Mouse (Mus musculus) midbrain, embryonic 13.5 days (tissue): ENCODE data around the gene Lca5. TPM values are rescaled to one million over a fixed set of nuclear protein-coding genes. Genes with fewer than 3 reads are reported as not detected.
A peak's percentile ranks its signal among the peaks of the same experiment; 100 is the strongest.

ENCODE experiments used
- ATAC-seq: fragments of 200-750 bp; cut with Nextera tagmentation; 2 replicates; pipeline ENCODE4 v1.8.0; 2017; ENCODE audit warnings: mild to moderate bottlenecking, moderate TSS enrichment, moderate library complexity
- H3K27ac ChIP-seq: fragments of 300-500 bp; sonication (generic); 2 replicates; pipeline ENCODE4 v1.5.1; 2015; ENCODE audit warnings: inconsistent platforms, mild to moderate bottlenecking, moderate library complexity
- H3K27me3 ChIP-seq: fragments of 300-500 bp; sonication (generic); 2 replicates; pipeline ENCODE4 v1.6.1; 2015; ENCODE audit warnings: mild to moderate bottlenecking, inconsistent platforms
- H3K36me3 ChIP-seq: fragments of 300-500 bp; sonication (generic); 2 replicates; pipeline ENCODE4 v1.6.1; 2015; ENCODE audit warnings: mild to moderate bottlenecking, inconsistent platforms
- H3K4me1 ChIP-seq: fragments of 300-500 bp; sonication (generic); replicated peaks from 2 replicates; pipeline ENCODE4 v1.6.1; 2015; ENCODE audit warnings: inconsistent platforms
- H3K4me2 ChIP-seq: fragments of 300-500 bp; sonication (generic); replicated peaks from 2 replicates; pipeline ENCODE4 v1.6.1; 2015; ENCODE audit warnings: moderate library complexity, mild to moderate bottlenecking, inconsistent platforms
- H3K4me3 ChIP-seq: fragments of 300-500 bp; sonication (generic); replicated peaks from 2 replicates; pipeline ENCODE4 v1.5.1; 2015; ENCODE audit warnings: mild to moderate bottlenecking, inconsistent platforms
- H3K9ac ChIP-seq: fragments of 300-500 bp; sonication (generic); replicated peaks from 2 replicates; pipeline ENCODE4 v1.6.1; 2015; ENCODE audit warnings: mild to moderate bottlenecking, inconsistent platforms
- H3K9me3 ChIP-seq: fragments of 300-500 bp; sonication (generic); 2 replicates; pipeline ENCODE4 v1.6.1; 2016; ENCODE audit warnings: mild to moderate bottlenecking, inconsistent platforms
- WGBS: fragments of 180-500 bp; shearing (Covaris S2); methylation state at CpG from one replicate; pipeline ENCODE4 v1.1.7; 2015; 5-methylcytosine and 5-hydroxymethylcytosine counted together
- polyA plus RNA-seq: library from polyadenylated mRNA; unstranded; fragments of >200 nt; fragmentation: Nextera tagmentation; extraction: Ambion mirVana; gene quantifications from 2 replicates; pipeline ENCODE4 v1.2.1, GENCODE M21; 2015

The Lca5 gene
- 19.0 and 24.7 TPM in 2 replicates for polyA plus RNA-seq

DNA sequence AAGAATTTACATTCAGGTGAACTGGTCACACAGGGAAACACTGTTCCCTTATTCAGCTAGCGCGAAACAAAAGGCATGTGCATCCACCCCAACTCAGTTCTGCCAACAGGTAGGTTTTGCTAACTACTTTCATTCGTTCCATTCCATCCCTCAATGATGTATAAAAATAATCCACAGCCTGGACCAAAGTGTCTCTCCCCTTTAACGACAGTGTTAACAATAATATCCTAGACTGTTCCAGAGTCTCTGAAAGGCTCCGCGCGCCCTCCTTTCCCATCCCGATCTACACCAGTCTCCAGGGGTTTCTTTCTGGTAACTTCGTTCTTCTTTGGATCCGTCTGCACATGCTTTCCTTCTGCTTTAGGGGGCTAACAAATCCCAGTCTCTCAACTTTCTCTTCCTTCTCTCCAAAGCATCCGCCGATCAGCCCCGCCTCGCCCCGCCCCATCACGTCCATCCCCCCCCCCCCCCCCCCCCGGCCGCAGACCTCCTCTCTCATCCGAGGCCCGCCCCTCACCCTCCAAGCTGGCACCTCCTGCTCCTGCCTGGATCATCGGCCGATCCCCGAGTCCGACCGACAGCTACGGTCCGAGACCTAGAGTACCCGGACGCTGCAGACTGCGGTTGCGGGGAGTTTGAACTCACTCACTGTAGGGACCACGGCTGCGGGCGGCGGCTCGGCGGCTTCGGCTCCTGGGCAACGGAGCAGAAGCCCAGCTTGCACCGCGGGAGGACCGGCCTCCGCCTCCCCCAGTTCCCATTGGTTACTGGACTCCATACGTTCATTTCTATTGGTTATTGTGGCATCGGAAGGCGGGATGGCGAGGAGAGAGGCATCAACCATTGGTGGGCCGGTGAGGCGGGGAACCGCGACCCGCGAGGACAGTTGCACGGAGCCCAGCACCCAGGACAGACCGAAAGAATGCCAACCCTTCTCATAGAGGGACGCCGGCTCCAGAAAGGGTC is at the start of gene Lca5:
TSS of gene Lca5 (minus strand) at position 736 of the 966 bp plus-strand sequence.
- H3K4me3 ChIP-seq, result peak within 1 kb of the TSS; percentile 54
- no peaks in the 10 kb centered on the region for H3K36me3 ChIP-seq
- H3K9ac ChIP-seq, result peak within 1 kb of the TSS; percentile 60
- peak within 1 kb of the TSS; percentile 66 for H3K4me2 ChIP-seq
- 2% methylated on average over 54 of the region's 57 CpGs for WGBS
- ATAC-seq, result peak; percentile 99
- H3K27ac ChIP-seq, result peak within 1 kb of the TSS; percentile 91
- no peaks in the 10 kb centered on the region for H3K9me3 ChIP-seq
- H3K4me1 ChIP-seq, result peaks cover 17% of the 10 kb centered on the region
- H3K27me3 ChIP-seq, result no peaks in the 10 kb centered on the region

- H3K36me3 ChIP-seq, result no peaks in the 10 kb centered on the region
- no peaks in the 10 kb centered on the region for H3K9me3 ChIP-seq
- H3K4me1 ChIP-seq, result peaks cover 13% of the 10 kb centered on the region
- H3K27ac ChIP-seq, result 0 out of 2 replicates have a peak overlapping the region, but pooled peaks have one; percentile 26
- no peak overlapping the region for H3K9ac ChIP-seq
- WGBS, result 47% methylated on average over 15 of the region's 15 CpGs
- H3K27me3 ChIP-seq, result no peaks in the 10 kb centered on the region
- peak; percentile 72 for ATAC-seq
- peak overlapping the region; percentile 35 for H3K4me2 ChIP-seq
- H3K4me3 ChIP-seq, result no peak overlapping the region
Measured at GRCm38 (mm10) chr9:83488491-83489210, 47.7 kb upstream of the Lca5 start.

DNA sequence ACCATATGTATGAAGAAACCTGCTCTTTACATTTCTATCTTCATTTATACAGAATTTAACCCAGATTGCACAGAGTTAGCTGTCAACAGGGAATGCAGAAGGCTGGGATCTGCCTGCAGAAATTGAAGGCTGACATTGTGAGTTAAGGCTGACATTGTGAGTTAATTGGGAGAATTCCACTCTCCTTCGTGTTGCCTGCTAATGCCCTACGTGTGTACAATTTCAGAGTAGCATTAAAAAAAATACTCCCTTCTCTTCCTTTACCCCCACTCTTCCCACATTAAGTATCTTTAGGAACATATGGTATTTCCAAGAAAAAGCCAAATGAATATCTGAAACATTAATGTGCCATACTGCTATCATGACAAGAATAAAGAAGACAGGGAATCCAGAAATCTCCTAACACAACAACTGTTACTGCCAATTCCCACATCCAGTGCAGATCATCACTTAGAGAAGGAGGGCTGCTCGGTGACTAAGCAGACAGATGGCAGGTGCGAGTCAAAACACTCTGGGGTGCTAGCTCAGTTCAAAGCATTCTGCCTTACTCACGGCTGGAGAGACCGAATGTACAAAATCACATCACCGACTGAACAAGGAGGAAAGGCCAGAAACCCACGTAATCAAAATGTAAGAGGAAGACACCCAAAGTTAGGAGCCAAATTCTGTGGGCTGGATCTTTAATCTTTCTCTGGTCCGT is 47.0 kb upstream of the Lca5 start:
- 50% methylated on average over 9 of the region's 9 CpGs for WGBS
- Histone ChIP-seq H3K4me2 (peak overlapping the region; percentile 35), H3K4me1 (peaks cover 13% of the 10 kb centered on the region), H3K27me3 (no peaks in the 10 kb centered on the region), H3K36me3 (no peaks in the 10 kb centered on the region), H3K4me3 (no peak overlapping the region), H3K9me3 (no peaks in the 10 kb centered on the region), H3K9ac (no peak overlapping the region), H3K27ac (0 out of 2 replicates have a peak overlapping the region, but pooled peaks have one; percentile 26)
- ATAC-seq, result peak; percentile 72

- 89% methylated on average over 3 of the region's 3 CpGs for WGBS
Measured at GRCm38 (mm10) chr9:83485966-83486365, 45.0 kb upstream of the Lca5 start.

GRCm38 (mm10) chr9:83485357-83485756 is 44.4 kb upstream of the Lca5 start:
- Histone ChIP-seq H3K9ac (no peak overlapping the region), H3K27ac (no peak overlapping the region), H3K36me3 (no peaks in the 10 kb centered on the region), H3K4me3 (no peak overlapping the region), H3K27me3 (no peaks in the 10 kb centered on the region), H3K4me2 (no peak overlapping the region), H3K4me1 (peaks cover 13% of the 10 kb centered on the region), H3K9me3 (no peaks in the 10 kb centered on the region)
- ATAC-seq, result no peak
- 98% methylated on average over 1 of the region's 1 CpGs for WGBS

More at GRCm38 (mm10) chr9:83485966-83486365, 45.0 kb upstream of the Lca5 start:
- Histone ChIP-seq H3K4me2 (no peak overlapping the region), H3K36me3 (no peaks in the 10 kb centered on the region), H3K27me3 (no peaks in the 10 kb centered on the region), H3K4me1 (peaks cover 13% of the 10 kb centered on the region), H3K9me3 (no peaks in the 10 kb centered on the region), H3K27ac (no peak overlapping the region), H3K9ac (no peak overlapping the region), H3K4me3 (no peak overlapping the region)
- no peak for ATAC-seq

DNA sequence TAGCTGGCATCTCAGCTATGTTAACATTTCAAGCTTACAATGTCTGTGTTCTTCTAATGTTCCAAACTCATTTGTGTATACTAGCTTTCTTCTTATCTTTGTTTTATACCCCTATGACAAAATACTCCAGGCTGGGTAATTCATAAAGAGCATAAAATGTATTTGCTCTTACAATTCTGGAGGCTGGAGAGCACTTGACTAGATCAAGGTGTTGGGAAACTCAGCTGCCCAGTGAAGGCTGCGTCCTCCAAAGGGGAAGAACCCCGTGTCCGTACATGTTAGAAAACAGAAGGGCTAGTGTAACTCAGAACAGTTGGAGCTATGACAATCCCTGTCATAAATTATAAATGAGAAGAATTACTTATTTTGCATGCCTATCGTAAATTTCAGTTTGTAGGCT is 42.5 kb upstream of the Lca5 start:
- peaks cover 7% of the 10 kb centered on the region for H3K4me1 ChIP-seq
- no peak overlapping the region for H3K4me2 ChIP-seq
- H3K9me3 ChIP-seq, result no peaks in the 10 kb centered on the region
- no peak for ATAC-seq
- no peak overlapping the region for H3K27ac ChIP-seq
- no peaks in the 10 kb centered on the region for H3K27me3 ChIP-seq
- H3K4me3 ChIP-seq, result no peak overlapping the region
- no peak overlapping the region for H3K9ac ChIP-seq
- WGBS, result 94% methylated on average over 4 of the region's 4 CpGs
- H3K36me3 ChIP-seq, result no peaks in the 10 kb centered on the region

GRCm38 (mm10) chr9:83482176-83482949 is 41.4 kb upstream of the Lca5 start:
- H3K9me3 ChIP-seq, result no peaks in the 10 kb centered on the region
- no peak overlapping the region for H3K4me2 ChIP-seq
- H3K4me3 ChIP-seq, result no peak overlapping the region
- WGBS, result 88% methylated on average over 4 of the region's 4 CpGs
- H3K9ac ChIP-seq, result no peak overlapping the region
- H3K27me3 ChIP-seq, result no peaks in the 10 kb centered on the region
- H3K4me1 ChIP-seq, result no peaks in the 10 kb centered on the region
- no peak overlapping the region for H3K27ac ChIP-seq
- peak; percentile 72; the same call in 1 of the 2 replicates for ATAC-seq
- H3K36me3 ChIP-seq, result no peaks in the 10 kb centered on the region

DNA sequence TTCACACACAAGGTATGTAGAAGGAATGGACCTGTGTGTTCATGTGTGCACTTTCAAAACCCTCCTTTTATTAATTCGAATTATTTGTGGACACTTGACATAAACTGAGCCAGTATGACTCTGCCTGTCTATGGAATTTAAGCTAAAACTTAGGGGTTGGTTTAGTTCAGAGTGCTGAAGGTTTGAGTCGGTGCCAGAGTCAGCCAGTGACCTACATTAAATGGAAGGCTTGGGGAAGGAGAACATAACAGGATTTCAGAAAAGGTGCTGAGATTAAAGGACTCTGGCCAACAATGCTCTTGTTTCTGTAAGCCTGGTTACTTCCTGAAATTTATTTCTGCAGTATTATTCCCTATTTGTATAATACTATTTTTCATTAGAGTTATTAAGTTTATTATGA is 28.9 kb upstream of the Lca5 start:
- no peak for ATAC-seq
- no peaks in the 10 kb centered on the region for H3K9me3 ChIP-seq
- H3K4me2 ChIP-seq, result no peak overlapping the region
- no peak overlapping the region for H3K4me3 ChIP-seq
- H3K9ac ChIP-seq, result no peak overlapping the region
- no peak overlapping the region for H3K27ac ChIP-seq
- H3K27me3 ChIP-seq, result no peaks in the 10 kb centered on the region
- no peaks in the 10 kb centered on the region for H3K36me3 ChIP-seq
- H3K4me1 ChIP-seq, result no peaks in the 10 kb centered on the region
- 75% methylated on average over 2 of the region's 2 CpGs for WGBS

GRCm38 (mm10) chr9:83447771-83448170 is 6.8 kb upstream of the Lca5 start:
- H3K27ac ChIP-seq, result peak overlapping the region; percentile 69
- no peaks in the 10 kb centered on the region for H3K36me3 ChIP-seq

GRCm38 (mm10) chr9:83447176-83447575 is 6.2 kb upstream of the Lca5 start:
- WGBS, result 68% methylated on average over 9 of the region's 9 CpGs
- Histone ChIP-seq H3K4me3 (peak overlapping the region; percentile 41), H3K4me1 (peaks cover 13% of the 10 kb centered on the region), H3K36me3 (no peaks in the 10 kb centered on the region), H3K9me3 (no peaks in the 10 kb centered on the region), H3K27me3 (no peaks in the 10 kb centered on the region), H3K27ac (0 out of 2 replicates have a peak overlapping the region, but pooled peaks have one; percentile 0), H3K9ac (peak overlapping the region; percentile 71; the same call in 1 of the 2 replicates), H3K4me2 (peak overlapping the region; percentile 60)
- ATAC-seq, result peak; percentile 24; the same call in 1 of the 2 replicates

More at GRCm38 (mm10) chr9:83447771-83448170, 6.8 kb upstream of the Lca5 start:
- H3K9me3 ChIP-seq, result no peaks in the 10 kb centered on the region
- ATAC-seq, result peak; percentile 91
- H3K4me2 ChIP-seq, result peak overlapping the region; percentile 60
- peak overlapping the region; percentile 41 for H3K4me3 ChIP-seq
- H3K9ac ChIP-seq, result peak overlapping the region; percentile 71
- H3K4me1 ChIP-seq, result peaks cover 13% of the 10 kb centered on the region
- no peaks in the 10 kb centered on the region for H3K27me3 ChIP-seq
- 3% methylated on average over 22 of the region's 22 CpGs for WGBS

DNA sequence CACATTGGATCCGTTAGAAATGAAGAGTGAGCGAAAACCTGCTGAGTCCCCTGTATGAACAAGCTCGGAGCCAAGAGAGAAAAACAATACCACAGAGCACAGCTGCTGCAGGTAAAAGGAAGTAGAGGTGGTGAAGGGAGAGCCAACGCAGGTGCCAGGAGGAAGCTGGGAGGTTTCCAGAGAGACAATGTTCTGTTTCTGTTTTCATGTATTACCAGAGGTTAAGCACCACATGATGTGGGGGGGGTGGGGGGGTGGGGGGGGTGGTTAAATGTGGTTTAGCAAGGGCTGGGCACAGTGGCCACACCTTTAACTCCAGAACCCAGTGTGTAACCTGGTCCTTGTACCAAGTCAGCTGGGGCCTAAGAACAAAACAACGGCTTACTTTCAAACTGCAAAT is 3.3 kb downstream of the Lca5 start:
- Histone ChIP-seq H3K36me3 (no peaks in the 10 kb centered on the region), H3K27ac (no peak overlapping the region), H3K4me2 (no peak overlapping the region), H3K4me1 (peaks cover 25% of the 10 kb centered on the region), H3K9ac (no peak overlapping the region), H3K9me3 (no peaks in the 10 kb centered on the region), H3K4me3 (no peak overlapping the region), H3K27me3 (no peaks in the 10 kb centered on the region)
- no peak for ATAC-seq
- WGBS, result 84% methylated on average over 5 of the region's 5 CpGs
